Mouse (Mus musculus): ENCODE data around the gene Gulp1. TPM values are rescaled to one million over a fixed set of nuclear protein-coding genes. Genes with fewer than 3 reads are reported as not detected.

Gulp1 gene
- polyA plus RNA-seq, 1 experiment, result 0.97 TPM

DNA sequence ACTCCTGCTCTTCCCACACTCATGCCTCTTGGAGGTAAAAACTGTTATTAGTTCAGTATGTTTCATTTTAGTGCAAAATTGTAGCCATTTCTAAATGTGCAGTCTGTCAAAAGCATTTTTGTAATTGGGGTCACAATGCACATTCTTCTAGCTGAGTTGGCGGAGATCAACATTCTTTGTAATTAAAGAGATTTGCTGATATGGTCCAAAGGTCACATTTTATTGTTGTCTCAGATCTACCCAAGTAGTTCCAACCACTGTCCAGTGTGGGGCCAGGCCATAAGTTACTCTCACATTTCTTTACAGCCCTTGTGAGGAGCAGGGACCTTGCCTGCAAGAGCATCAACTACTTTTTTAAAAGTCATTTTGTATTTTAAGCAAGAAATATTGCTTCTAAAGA lies 24.7 kb downstream of the Gulp1 start:
- Histone ChIP-seq H3K4me3 (ENCODE audit: control insufficient read depth, insufficient read depth, low read length) (no peak overlapping the region), H3K27me3 (ENCODE audit: control insufficient read depth, insufficient read depth, low read length) (no peaks in the 10 kb centered on the region), H3K36me3 (ENCODE audit: control insufficient read depth, insufficient read depth, low read length) (no peaks in the 10 kb centered on the region), H3K4me1 (replicated peaks; ENCODE audit: control insufficient read depth, insufficient read depth, low read length) (no peaks in the 10 kb centered on the region), H3K27ac (ENCODE audit: control insufficient read depth, insufficient read depth, low read length) (no peak overlapping the region)
- WGBS, result 95% methylated on average over 1 of the region's 1 CpGs
- TF ChIP-seq CTCF (IDR thresholded peaks at IDR 0.05; ENCODE audit: borderline replicate concordance, control insufficient read depth, extremely low read depth, insufficient read depth, low read length, poor library complexity), result no peak
- TF ChIP-seq POLR2A (IDR thresholded peaks at IDR 0.05; ENCODE audit: control insufficient read depth, extremely low read depth, insufficient read depth, low read length, poor library complexity), result no peak
- DNase-seq, result no peak

DNA sequence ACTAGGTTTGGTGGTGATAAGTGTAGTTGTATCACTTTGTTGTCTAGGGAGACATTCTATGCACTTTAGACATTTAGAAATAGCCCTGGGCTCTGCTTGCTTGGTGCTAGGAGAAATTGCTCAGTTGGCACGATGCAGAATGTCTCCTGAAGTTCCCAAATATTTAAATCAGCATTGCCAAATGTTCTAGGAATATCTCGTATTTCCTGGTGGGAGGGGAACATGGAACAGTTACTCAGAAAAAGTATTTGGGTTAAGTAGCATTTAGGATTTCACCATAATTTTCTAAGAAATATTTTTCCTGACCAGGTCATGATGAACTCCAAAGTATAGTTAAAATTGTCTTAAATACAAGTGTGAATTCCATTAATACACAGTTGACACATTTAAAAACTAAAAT lies 25.3 kb downstream of the Gulp1 start:
- TF ChIP-seq POLR2A (IDR thresholded peaks at IDR 0.05; ENCODE audit: control insufficient read depth, extremely low read depth, insufficient read depth, low read length, poor library complexity), result no peak
- no peak for TF ChIP-seq CTCF (IDR thresholded peaks at IDR 0.05; ENCODE audit: borderline replicate concordance, control insufficient read depth, extremely low read depth, insufficient read depth, low read length, poor library complexity)
- Histone ChIP-seq H3K27me3 (ENCODE audit: control insufficient read depth, insufficient read depth, low read length) (no peaks in the 10 kb centered on the region), H3K36me3 (ENCODE audit: control insufficient read depth, insufficient read depth, low read length) (no peaks in the 10 kb centered on the region), H3K4me1 (replicated peaks; ENCODE audit: control insufficient read depth, insufficient read depth, low read length) (no peaks in the 10 kb centered on the region), H3K4me3 (ENCODE audit: control insufficient read depth, insufficient read depth, low read length) (no peak overlapping the region), H3K27ac (ENCODE audit: control insufficient read depth, insufficient read depth, low read length) (no peak overlapping the region)
- DNase-seq, result no peak
- WGBS, result 78% methylated on average over 2 of the region's 2 CpGs

DNA sequence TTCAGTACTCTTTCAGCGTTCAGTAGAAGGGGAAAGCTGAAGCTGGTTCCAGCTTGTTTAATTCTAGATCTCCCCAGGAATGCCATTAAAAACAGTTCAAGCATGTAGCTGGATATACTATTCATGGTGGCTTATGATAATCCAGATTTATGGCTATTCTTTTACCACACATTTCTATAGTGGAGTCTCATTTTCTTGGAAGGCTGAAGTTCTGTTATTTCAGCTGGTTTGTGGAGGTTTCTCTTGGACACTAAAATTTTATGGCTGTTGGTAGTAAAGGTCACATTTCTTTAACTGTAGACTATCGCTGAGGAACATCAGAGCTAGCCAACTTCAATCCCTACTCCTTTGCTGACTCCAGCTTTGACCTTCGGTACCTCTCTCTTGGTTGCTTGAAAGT lies 29.1 kb downstream of the Gulp1 start:
- WGBS, result 89% methylated on average over 3 of the region's 3 CpGs
- no peak overlapping the region for H3K27ac ChIP-seq (ENCODE audit: control insufficient read depth, insufficient read depth, low read length)
- no peak for DNase-seq
- H3K4me1 ChIP-seq (replicated peaks; ENCODE audit: control insufficient read depth, insufficient read depth, low read length), result no peaks in the 10 kb centered on the region
- no peaks in the 10 kb centered on the region for H3K36me3 ChIP-seq (ENCODE audit: control insufficient read depth, insufficient read depth, low read length)
- no peak for TF ChIP-seq POLR2A (IDR thresholded peaks at IDR 0.05; ENCODE audit: control insufficient read depth, extremely low read depth, insufficient read depth, low read length, poor library complexity)
- TF ChIP-seq CTCF (IDR thresholded peaks at IDR 0.05; ENCODE audit: borderline replicate concordance, control insufficient read depth, extremely low read depth, insufficient read depth, low read length, poor library complexity), result no peak
- no peaks in the 10 kb centered on the region for H3K27me3 ChIP-seq (ENCODE audit: control insufficient read depth, insufficient read depth, low read length)
- no peak overlapping the region for H3K4me3 ChIP-seq (ENCODE audit: control insufficient read depth, insufficient read depth, low read length)

DNA sequence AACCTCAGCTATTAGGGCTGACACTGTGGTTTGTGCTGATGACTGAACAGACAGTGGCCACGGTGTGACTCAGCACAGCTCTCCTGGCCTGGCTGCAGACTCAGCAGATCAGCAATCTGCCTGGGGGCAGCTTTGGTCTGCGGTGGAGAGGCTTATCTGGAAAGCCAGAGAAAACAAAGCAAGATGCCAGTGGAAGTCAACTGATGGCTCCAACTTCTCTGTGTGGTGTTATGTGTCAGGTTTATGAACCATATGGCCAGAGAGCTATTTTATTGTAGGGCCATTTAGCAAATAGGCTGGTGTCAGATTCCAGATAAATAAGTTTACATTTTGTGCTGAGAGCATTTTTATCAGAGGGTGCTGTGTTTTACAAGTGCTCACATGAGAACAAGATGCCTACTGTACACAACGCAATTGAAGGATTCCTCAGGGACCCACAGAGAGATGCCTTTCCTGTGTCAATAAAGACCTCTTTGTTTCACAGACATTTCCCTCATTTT lies 33.6 kb downstream of the Gulp1 start:
- Histone ChIP-seq H3K4me1 (replicated peaks; ENCODE audit: control insufficient read depth, insufficient read depth, low read length) (no peaks in the 10 kb centered on the region), H3K27ac (ENCODE audit: control insufficient read depth, insufficient read depth, low read length) (no peak overlapping the region), H3K36me3 (ENCODE audit: control insufficient read depth, insufficient read depth, low read length) (no peaks in the 10 kb centered on the region), H3K4me3 (ENCODE audit: control insufficient read depth, insufficient read depth, low read length) (no peak overlapping the region), H3K27me3 (ENCODE audit: control insufficient read depth, insufficient read depth, low read length) (no peaks in the 10 kb centered on the region)
- no peak for DNase-seq
- WGBS, result 30% methylated on average over 3 of the region's 3 CpGs
- no peak for TF ChIP-seq CTCF (IDR thresholded peaks at IDR 0.05; ENCODE audit: borderline replicate concordance, control insufficient read depth, extremely low read depth, insufficient read depth, low read length, poor library complexity)
- no peak for TF ChIP-seq POLR2A (IDR thresholded peaks at IDR 0.05; ENCODE audit: control insufficient read depth, extremely low read depth, insufficient read depth, low read length, poor library complexity)

DNA sequence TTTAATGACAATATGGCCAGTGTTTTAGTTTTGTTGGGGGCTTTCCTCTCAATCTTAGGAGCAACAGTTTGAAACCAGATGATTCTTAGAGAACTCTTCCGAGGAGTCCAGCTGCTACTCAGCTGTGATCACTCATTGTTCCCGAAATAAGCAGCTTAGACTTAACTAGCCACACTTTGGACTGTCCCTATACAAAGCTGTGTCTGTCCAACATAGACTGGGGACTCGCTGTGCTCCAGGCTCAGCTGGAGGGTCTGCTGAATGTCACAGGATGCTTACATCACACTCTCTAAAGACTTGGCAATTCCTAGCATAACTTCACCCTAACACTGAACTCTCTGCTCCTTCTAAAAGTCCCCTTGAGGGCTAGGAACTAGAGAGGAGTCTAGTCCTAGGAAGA lies 40.4 kb downstream of the Gulp1 start:
- Histone ChIP-seq H3K4me3 (ENCODE audit: control insufficient read depth, insufficient read depth, low read length) (no peak overlapping the region), H3K27ac (ENCODE audit: control insufficient read depth, insufficient read depth, low read length) (no peak overlapping the region), H3K36me3 (ENCODE audit: control insufficient read depth, insufficient read depth, low read length) (no peaks in the 10 kb centered on the region), H3K4me1 (replicated peaks; ENCODE audit: control insufficient read depth, insufficient read depth, low read length) (no peaks in the 10 kb centered on the region), H3K27me3 (ENCODE audit: control insufficient read depth, insufficient read depth, low read length) (no peaks in the 10 kb centered on the region)
- no peak for DNase-seq
- WGBS, result 86% methylated on average over 3 of the region's 3 CpGs
- TF ChIP-seq CTCF (IDR thresholded peaks at IDR 0.05; ENCODE audit: borderline replicate concordance, control insufficient read depth, extremely low read depth, insufficient read depth, low read length, poor library complexity) (no peak), POLR2A (IDR thresholded peaks at IDR 0.05; ENCODE audit: control insufficient read depth, extremely low read depth, insufficient read depth, low read length, poor library complexity) (no peak)

DNA sequence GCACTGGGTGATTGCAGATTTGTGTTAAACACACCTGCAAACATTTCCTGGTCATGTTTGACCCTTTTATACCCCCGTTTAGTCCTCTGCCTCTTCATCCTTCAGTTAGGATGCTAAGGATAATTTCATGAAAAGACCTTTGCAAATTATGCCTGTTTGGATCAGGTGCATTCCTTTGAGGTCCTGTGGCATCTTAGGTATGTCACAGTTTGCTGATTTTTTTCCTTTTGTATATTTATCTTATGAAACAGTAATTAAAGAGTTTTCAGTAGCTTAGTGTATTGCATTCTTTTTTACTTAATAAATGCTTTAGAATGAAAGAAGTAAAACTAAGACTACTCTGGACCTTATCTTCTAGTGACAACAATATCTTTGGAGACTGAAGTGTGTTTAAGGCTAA lies 41.8 kb downstream of the Gulp1 start:
- 94% methylated on average over 1 of the region's 1 CpGs for WGBS
- Histone ChIP-seq H3K4me3 (ENCODE audit: control insufficient read depth, insufficient read depth, low read length) (no peak overlapping the region), H3K27me3 (ENCODE audit: control insufficient read depth, insufficient read depth, low read length) (no peaks in the 10 kb centered on the region), H3K27ac (ENCODE audit: control insufficient read depth, insufficient read depth, low read length) (no peak overlapping the region), H3K4me1 (replicated peaks; ENCODE audit: control insufficient read depth, insufficient read depth, low read length) (no peaks in the 10 kb centered on the region), H3K36me3 (ENCODE audit: control insufficient read depth, insufficient read depth, low read length) (no peaks in the 10 kb centered on the region)
- DNase-seq, result no peak
- no peak for TF ChIP-seq POLR2A (IDR thresholded peaks at IDR 0.05; ENCODE audit: control insufficient read depth, extremely low read depth, insufficient read depth, low read length, poor library complexity)
- TF ChIP-seq CTCF (IDR thresholded peaks at IDR 0.05; ENCODE audit: borderline replicate concordance, control insufficient read depth, extremely low read depth, insufficient read depth, low read length, poor library complexity), result no peak

DNA sequence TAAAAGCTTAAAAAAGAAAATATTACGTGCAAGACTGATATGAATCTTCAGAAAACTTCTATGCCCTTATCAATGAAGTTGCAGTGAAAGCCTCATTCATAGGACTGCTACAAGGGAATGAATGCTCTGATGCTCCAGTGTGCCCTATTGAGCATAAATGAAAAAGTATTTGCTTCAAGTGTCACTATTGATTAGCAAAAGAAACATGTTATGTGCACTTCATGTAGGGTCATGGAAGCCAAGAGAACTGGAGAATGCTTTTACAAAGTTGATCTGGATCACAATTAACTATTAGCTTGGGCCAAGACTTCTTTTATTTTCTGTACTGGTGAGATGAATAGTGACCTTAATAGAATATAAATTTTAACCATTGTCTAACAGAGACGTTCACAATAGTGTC lies 47.0 kb downstream of the Gulp1 start:
- TF ChIP-seq CTCF (IDR thresholded peaks at IDR 0.05; ENCODE audit: borderline replicate concordance, control insufficient read depth, extremely low read depth, insufficient read depth, low read length, poor library complexity) (no peak), POLR2A (IDR thresholded peaks at IDR 0.05; ENCODE audit: control insufficient read depth, extremely low read depth, insufficient read depth, low read length, poor library complexity) (no peak)
- no peak for DNase-seq
- H3K27ac ChIP-seq (ENCODE audit: control insufficient read depth, insufficient read depth, low read length), result no peak overlapping the region
- H3K27me3 ChIP-seq (ENCODE audit: control insufficient read depth, insufficient read depth, low read length), result no peaks in the 10 kb centered on the region
- WGBS, result 90% methylated on average over 2 of the region's 2 CpGs
- H3K4me3 ChIP-seq (ENCODE audit: control insufficient read depth, insufficient read depth, low read length), result no peak overlapping the region
- H3K36me3 ChIP-seq (ENCODE audit: control insufficient read depth, insufficient read depth, low read length), result no peaks in the 10 kb centered on the region
- no peaks in the 10 kb centered on the region for H3K4me1 ChIP-seq (replicated peaks; ENCODE audit: control insufficient read depth, insufficient read depth, low read length)
